Mouse (Mus musculus) neural tube, embryonic 10.5 days (tissue): Measurements from ENCODE around the gene Col1a2.

Source experiments
- DNase-seq: peaks from one replicate; pipeline ENCODE4 v3.0.0-alpha.2; 2017; ENCODE audit warnings: low spot score; ENCODE audit errors: extremely low spot score

Gene Col1a2

GRCm38 (mm10) chr6:4504603-4505131 lies at the start of gene Col1a2:
TSS of gene Col1a2 (plus strand) at chr6:4504814.
- DNase-seq, result peak; percentile 37

GRCm38 (mm10) chr6:4455518-4455917 lies 49.1 kb upstream of the Col1a2 start:
- no peak for DNase-seq

GRCm38 (mm10) chr6:4455961-4456617 lies 48.5 kb upstream of the Col1a2 start:
- peak; percentile 48 for DNase-seq

GRCm38 (mm10) chr6:4456691-4457447 lies 47.7 kb upstream of the Col1a2 start:
- DNase-seq, result peak; percentile 52

GRCm38 (mm10) chr6:4457555-4457996 lies 47.0 kb upstream of the Col1a2 start:
- peak; percentile 60 for DNase-seq

- no peak for DNase-seq
Observed at GRCm38 (mm10) chr6:4465320-4465719, 39.3 kb upstream of the Col1a2 start.

- DNase-seq, result no peak
Observed at GRCm38 (mm10) chr6:4483577-4483936, 21.1 kb upstream of the Col1a2 start.

GRCm38 (mm10) chr6:4483937-4484601 lies 20.5 kb upstream of the Col1a2 start:
- peak; percentile 36 for DNase-seq

- DNase-seq, result peak; percentile 23
Observed at GRCm38 (mm10) chr6:4488349-4488748, 16.3 kb upstream of the Col1a2 start.

- no peak for DNase-seq
Observed at GRCm38 (mm10) chr6:4488966-4489365, 15.6 kb upstream of the Col1a2 start.

GRCm38 (mm10) chr6:4489366-4490245 lies 15.0 kb upstream of the Col1a2 start:
- peak; percentile 62 for DNase-seq

GRCm38 (mm10) chr6:4493666-4494065 lies 10.9 kb upstream of the Col1a2 start:
- DNase-seq, result no peak

- no peak for DNase-seq
Observed at GRCm38 (mm10) chr6:4496428-4496827, 8.2 kb upstream of the Col1a2 start.

- no peak for DNase-seq
Observed at GRCm38 (mm10) chr6:4503106-4503505, 1.5 kb upstream of the Col1a2 start.

GRCm38 (mm10) chr6:4505158-4505997 lies 764 bp downstream of the Col1a2 start:
- peak; percentile 73 for DNase-seq

GRCm38 (mm10) chr6:4506106-4506505 lies 1.5 kb downstream of the Col1a2 start:
- DNase-seq, result peak; percentile 45

- no peak for DNase-seq
Observed at GRCm38 (mm10) chr6:4506791-4507190, 2.2 kb downstream of the Col1a2 start.

GRCm38 (mm10) chr6:4507323-4507722 lies 2.7 kb downstream of the Col1a2 start:
- no peak for DNase-seq

- no peak for DNase-seq
Observed at GRCm38 (mm10) chr6:4508279-4508678, 3.7 kb downstream of the Col1a2 start.

GRCm38 (mm10) chr6:4509395-4509794 lies 4.8 kb downstream of the Col1a2 start:
- DNase-seq, result no peak
